Mouse (Mus musculus) layer of hippocampus, adult 8-10 months (tissue): Measurements from ENCODE around the gene Nln. TPM values are rescaled to one million over a fixed set of nuclear protein-coding genes. Genes with fewer than 3 reads are reported as not detected.

ENCODE experiments used
- total RNA-seq, 4 experiments: library from RNA; stranded (reverse); gene quantifications; 2 replicates each; pipeline ENCODE4 v1.2.4; 2022

Nln gene
- total RNA-seq, 4 experiments from 2014 or later, result 19.4 to 28.1 (median 23.6) TPM

Other genes with a start within 250 kb of the Nln start
- 10 to 100 TPM; 50.6 to 79.0 (median 65.7) TPM for gene Erbin, start 189.1 kb downstream of the Nln start, total RNA-seq
- gene Sgtb, start 127 bp upstream of the Nln start, total RNA-seq, result 10 to 100 TPM; 75.3 to 86.2 (median 80.2) TPM
- 10 to 100 TPM; 46.5 to 60.9 (median 53.8) TPM for gene Trappc13, start 68.9 kb upstream of the Nln start, total RNA-seq
- gene Trim23, start 69.2 kb upstream of the Nln start, total RNA-seq, result 10 to 100 TPM; 52.7 to 66.7 (median 58.9) TPM
- gene Cenpk, start 119.0 kb upstream of the Nln start, total RNA-seq, result 1 to 10 TPM in 2 of 4 experiments, under 1 TPM in 2; 0.63 to 1.5 (median 1.2) TPM
- gene Ppwd1, start 119.2 kb upstream of the Nln start, total RNA-seq, result 10 to 100 TPM; 13.4 to 16.2 (median 14.7) TPM
- gene Adamts6, start 178.2 kb upstream of the Nln start, total RNA-seq, result 1 to 10 TPM; 3.8 to 4.9 (median 4.2) TPM